Mouse (Mus musculus) ovary, postnatal 36 days (tissue): ENCODE data around the gene Spcs2.

Experiments
- DNase-seq: peaks from one replicate; pipeline ENCODE4 v3.0.0; 2022; ENCODE audit warnings: low spot score, mixed read lengths

Gene Spcs2

DNA sequence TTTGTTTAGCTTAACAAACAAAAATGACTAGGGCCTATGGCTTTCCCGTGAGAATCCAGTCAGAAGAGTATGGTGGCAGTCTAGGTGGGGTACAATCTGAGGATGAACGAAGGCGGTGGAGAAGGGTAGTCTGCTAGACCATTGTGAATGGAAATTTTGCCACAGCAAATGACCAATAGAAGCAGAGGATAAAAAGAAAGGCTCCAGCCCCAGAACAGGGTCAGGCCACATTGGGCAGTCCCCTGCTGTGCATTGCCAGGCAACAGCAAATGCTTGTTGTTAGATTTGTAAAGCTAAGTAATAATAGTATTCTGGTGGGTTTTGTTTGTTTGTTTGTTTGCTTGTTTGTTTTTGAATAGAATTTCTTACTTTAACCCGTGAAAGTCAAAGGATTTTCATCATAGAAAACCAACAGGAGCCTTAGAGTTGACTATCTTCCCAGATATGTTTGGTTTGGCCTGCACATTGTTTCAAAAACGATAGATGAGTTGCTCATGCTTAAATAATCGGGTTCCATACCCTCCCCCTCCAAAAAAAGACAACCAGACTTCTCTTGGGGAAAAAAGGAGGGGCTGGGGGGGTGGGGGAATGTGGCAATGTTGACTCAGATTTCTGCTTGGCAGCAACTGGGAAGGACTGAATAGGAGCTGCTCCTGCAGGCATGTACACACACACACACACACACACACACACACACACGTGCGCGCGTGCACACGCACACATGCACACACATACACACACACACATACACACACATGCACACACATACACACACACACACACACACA lies 1.2 kb upstream of the Spcs2 start:
- no peak for DNase-seq

DNA sequence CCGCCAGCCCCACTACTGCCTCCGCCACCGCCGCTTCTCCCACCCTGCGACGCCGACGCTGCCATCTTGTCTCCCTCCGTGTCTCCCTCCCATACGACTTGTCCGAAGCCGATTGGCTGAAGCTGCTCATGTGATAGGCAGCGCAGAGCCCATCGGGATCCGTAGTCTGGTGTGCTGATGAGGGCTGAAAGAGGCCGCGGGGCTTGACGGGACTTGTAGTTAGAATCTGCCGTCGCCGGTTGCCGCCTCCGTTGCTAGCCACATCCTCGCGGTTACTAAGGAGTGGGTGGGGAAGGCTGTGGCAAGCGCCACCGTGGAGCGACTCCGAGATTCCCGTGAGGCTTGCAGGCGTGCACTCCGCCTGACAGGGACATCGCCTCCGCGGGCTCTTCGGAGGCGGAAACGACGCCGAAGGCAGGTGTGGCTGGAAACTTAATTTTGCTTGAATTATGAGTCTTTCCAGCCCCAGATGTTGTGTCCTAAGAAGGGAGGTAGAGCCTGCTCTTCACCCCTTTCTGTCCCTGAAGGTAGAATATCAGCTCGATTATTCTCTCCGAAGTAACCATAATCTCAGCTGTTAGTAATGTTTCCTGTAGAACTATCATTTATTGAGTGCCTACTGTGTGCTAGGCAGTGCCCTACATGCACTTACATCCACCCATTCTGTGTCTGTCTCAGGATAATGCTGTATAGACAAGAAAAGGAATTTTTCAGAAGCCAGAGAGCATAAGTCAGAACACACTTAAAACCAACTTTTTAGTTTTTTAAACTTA lies 4.3 kb downstream of the Spcs2 start, which contains the start of gene Xrra1:
Gene Xrra1, plus strand, starts transcription at position 304 of the 773 bp plus-strand sequence.
- DNase-seq = peak; percentile 93

DNA sequence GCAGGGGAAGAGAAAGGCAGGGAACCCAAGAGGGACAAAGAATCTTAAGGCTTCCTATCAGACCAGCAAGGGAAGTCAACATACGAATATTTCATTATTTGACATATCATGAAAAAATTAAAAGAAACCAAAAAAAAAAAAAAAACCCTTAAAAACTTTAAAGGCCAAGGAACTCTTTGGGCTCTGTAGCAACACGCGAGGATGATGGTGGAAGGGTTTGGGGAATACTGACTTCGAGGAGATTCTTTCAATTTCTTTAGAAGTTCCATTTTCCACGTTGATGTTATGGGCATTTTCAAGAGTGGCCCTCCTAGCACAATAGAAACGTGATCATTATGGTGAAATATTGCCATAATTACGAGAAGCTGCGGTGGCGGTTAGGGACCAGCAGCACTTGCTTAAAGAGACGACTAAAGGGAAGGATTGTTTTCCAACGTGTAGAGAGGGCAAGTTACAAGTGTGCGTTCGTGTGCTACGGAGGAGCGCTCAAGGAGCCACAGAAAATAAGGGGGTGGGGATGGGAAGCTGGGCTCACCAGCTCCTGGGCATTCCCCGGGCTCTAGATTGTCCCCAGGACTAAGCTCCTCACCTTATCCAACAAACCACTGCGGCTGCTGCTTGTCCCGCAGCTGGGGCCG lies 5.0 kb downstream of the Spcs2 start:
- no peak for DNase-seq

DNA sequence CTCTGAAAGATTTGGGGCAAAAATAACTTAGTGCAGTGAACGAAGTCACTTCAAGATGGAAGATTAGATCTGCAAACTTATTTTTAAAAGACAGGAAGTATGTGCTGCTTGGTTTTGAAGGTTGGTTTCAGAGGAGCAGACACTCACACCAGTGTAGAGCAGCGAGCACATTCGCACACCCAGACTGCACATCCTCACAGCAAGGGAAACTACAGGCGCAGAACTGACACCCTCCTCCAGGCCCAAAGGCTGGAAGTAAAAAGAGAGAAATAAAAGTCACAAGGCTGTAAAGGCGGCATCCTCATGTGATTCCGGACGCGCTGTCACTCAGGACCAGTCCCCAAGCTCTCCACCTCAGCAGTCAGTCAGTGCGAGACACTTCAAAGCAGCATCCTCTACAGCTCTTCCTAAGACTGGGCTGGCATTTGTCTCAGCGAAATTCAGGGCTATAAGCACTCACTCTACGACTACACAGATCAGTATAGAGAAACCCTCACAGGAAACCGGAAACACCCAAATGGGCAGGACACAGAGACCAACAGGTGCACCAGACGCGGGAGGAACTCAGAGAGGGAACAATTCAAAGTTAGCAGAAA lies 6.9 kb downstream of the Spcs2 start:
- DNase-seq = no peak

DNA sequence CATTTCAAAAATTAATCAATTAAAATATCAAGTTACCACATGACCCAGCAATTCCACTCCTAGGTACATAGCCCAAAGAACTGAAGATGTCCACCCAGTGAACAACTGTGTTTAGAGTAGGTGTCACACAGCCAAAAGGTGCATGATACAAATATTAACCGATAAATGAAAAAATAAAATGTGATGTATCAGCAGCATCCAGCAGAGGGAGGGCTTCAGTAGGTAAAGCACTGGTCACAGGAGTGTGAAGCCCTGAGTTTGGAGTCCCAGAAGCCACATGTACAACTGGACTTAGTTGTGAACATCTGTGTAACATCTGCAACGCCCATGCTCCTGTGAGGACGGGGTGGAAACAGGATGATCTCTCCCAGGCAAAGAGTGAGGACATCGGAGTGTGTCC lies 9.0 kb downstream of the Spcs2 start:
- DNase-seq = no peak

DNA sequence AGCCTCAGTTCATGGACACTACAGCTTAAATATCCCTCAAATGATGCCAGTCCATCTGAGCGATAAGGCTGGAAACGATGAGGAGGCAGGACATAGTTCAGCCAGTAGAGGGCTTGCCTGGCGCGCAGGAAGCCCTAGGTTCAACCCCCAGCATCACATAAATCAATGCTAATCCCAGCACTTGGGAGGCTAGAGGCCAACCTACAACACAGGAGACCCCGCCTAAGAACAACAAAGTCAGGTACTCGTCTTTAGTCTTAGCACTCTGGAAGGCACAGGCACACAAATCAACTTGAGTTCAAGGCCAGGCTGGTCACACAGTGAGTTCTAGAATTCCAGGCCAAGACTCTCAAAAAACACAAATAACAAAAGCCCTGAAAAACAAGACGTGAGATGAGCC lies 9.9 kb downstream of the Spcs2 start:
- DNase-seq = no peak

DNA sequence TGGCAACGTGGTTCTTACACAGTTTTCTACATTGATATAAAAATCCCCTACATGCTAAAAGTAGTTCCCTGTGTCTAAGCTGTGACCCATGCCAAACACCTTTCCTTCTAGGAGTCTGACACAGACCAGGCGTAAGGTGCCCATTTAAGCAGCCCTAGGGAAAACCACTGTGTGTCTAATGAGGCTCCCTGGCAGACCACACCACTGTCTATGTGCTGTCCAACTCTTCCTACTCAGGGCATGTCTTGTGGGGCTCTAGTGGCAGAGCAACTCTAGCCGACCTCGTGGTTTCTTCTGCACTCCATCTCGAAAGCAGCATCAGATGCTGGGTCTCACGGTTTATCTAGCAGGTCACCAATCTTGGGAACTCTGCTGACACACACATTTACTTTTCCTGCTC lies 11.6 kb downstream of the Spcs2 start:
- DNase-seq = no peak

DNA sequence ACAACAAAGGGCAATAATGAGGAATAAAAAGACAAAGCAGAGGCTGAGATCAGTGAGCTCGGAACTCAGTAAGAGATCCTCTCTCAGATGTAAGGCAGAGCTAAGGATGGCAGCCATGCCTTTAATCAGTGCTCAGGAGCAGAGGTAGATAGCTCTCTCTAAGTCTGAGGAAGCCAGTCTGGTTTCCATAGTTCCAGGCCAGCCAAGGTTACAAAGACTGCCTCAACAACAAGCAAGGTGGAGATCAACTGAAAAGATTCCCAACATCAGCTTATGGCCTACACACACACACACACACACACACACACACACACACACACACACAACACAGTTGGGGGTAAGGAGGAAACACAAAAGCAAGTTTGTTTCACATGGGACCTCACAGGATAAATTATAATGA lies 12.1 kb downstream of the Spcs2 start:
- DNase-seq = no peak

DNA sequence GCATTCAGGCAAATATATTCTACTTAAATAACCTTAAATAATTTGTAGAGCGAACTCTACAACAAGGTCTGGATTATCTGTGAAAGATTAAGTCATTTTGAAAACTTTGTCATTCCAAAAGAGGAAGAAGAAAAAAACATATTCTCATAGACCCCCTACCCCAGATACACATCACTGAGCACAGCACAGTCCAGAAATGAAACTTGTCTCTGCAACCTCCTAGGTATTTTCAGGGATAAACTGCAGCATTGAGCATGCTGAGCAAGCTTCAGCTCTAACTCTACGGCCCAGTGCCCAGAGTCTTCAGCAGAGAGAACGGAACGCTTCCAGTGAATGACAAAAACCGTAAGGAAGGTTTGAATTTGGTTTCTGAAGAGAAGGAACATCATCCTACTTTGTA lies 12.7 kb downstream of the Spcs2 start:
- DNase-seq = no peak

DNA sequence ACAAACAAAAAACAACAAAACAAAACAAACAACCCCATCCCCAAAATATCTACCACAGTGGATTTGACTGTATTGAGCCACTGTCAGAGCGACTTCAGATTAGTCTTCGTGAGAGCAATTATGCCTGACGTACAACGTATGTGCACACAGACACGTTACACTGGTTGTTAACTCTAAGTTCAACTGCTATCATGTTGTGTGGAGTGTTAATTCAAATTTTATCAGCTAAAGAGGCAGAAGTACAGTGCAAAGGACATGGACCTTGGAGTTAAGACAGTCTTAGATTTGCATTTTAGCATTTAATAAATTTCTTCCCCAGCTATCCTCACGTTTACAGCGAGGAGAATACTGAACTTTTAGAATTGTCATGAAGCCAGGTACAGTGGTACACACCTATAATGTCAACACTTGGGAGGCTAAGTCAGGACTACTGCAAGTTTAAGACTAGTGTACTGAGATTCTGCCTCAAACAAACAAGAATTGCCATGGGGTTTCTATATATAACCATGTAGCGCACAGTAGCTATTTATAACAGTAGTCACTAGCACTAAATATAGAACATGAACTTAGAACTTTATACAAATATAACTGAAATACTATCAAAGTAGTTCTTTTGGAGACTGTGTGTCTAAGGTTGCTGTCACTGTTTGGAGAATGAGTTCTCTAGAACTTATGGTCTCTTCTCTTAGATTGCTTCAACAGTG lies 17.6 kb downstream of the Spcs2 start:
- DNase-seq = no peak

DNA sequence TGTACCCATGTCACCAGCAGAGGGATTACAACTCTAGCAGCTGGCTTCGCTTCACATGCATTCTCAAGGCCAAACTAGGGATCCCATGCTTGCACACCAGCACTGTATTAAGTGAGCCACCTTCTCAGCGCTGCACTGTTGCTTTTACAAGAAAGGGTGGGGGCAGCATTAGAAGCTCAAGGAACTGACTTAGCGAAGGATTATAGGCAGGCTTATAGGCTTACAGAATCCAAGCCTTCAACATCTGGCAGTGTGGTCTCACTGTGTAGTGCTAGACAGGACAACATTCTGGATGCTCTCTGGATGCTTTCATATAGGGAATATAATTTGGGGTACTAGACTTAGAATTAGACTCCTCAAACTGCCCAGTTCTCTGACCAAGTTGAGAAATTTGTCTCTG lies 25.0 kb downstream of the Spcs2 start:
- no peak for DNase-seq

DNA sequence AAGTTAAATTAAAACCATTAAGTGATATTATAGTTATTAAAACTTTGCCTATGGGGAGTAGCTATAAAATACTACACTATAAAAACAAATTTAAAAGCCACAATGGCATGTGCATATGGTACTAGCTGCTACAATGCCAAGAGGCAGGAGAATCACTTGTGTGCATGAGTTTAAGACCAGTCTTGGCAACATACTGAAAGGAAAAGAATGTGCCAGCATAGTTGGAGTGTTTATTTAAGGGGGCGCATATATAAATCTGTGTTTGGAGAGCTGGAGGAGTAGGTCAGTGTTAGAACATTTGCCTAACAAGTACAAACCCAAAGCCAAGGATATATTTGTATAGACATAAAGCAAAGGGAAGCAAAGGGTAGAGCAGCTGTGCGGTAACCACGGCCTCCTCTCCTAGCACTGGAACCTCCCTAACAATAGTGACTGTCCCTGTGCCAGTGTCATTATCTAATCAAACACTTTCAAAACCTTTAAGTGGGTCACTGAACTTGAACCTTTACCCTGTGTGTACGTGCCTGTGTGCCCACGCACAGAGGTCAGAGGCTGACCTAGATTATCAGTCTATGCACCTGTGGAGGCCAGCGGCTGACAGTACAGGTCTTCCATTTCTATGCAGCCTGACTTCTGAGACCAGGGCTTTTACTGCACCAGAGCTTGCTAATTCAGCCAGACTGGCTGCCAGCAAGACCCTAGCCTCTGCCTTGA lies 25.7 kb downstream of the Spcs2 start:
- DNase-seq = no peak

DNA sequence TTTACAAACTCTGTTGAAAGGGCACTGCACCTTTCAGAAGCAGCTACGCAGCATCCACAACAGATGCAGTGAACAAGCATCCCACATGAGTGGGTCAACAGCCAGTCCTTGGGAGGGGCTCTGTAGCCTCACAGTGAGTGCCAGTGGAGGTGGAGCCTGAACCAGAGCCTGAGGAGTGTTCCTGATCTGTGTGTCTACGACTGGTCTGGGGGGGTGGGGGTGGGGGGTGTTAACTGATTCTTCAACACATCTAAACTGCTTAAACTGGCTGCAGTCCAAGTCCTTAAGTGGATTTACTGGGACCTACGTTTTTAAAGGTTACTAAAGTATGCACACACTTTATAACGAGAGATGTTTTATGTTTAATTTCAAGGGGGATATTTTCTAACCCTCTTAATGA lies 26.5 kb downstream of the Spcs2 start:
- DNase-seq = no peak

DNA sequence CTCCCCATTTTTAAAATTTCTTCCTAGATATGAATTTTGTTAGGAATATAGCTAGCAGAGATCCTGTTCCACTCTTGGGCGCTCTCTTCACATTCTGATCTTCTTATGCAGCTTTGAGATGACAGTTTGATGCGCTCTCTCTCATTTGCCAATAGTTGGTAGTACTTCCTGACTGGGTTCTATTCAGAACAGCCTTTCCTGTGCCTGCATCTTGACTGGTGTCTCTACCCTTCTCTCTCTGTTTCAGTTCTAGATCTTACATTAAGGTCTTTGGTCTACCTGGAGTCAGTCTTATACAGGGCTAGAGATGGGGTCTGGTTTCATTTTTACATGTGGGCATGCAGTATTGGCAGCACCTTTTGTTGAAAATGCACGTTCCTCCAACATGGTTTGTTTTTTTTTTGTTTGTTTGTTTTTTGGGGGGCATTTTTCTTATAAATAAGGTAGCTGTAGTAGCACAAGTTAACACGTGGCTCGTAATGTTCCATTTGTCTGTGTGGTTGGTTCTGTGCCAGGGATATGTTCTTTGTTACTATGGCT lies 28.9 kb downstream of the Spcs2 start:
- DNase-seq = no peak

DNA sequence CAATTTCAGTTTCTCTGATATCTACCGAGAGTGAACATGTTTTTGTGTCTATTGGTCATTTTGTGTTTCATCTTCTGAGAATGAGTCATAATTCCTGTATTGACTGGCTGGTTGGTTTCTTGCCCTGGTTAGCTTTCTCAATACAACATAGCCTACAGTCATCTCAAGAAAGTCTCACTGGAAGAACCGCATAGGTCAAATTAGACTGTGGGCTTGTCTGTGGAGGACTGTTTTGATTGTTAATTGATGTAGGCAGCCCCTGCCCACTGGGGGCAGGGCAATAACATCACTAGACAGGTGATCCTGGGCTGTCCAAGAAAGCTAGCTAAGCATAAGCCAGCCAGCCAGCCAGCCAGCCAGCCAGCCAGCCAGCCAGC lies 29.4 kb downstream of the Spcs2 start:
- no peak for DNase-seq

DNA sequence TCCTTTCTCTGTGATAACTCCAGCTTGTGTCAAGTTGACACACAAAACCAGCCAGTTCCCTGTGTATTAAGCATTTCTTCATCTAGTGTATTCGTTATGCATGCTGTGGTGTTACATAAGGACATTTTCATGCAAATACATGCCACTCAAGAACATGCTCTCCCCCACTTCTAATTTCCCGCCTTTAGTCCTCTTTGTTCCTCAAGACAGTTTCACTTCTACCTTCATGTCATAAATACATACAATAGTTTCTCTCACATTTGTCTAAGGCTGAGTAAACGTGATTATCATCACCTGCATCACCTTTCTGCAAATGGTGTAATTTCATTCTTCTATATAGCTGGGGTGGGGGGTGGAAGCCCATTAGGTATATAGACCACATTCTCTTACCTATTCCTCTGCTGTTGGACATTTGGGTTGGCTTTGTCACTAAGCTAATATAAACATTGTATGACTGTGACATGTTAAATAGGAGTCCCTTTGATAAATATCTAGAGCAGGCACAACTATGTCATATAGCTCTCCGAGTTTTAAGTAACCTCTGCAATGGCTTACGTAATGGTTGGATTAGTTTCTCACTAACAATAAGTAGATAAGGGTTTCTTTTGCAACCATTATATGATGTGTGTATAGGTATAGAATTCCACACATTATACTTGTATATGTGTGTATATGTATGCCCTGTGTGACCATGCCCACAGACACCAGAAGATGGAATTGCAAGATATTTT lies 30.0 kb downstream of the Spcs2 start:
- DNase-seq = no peak

DNA sequence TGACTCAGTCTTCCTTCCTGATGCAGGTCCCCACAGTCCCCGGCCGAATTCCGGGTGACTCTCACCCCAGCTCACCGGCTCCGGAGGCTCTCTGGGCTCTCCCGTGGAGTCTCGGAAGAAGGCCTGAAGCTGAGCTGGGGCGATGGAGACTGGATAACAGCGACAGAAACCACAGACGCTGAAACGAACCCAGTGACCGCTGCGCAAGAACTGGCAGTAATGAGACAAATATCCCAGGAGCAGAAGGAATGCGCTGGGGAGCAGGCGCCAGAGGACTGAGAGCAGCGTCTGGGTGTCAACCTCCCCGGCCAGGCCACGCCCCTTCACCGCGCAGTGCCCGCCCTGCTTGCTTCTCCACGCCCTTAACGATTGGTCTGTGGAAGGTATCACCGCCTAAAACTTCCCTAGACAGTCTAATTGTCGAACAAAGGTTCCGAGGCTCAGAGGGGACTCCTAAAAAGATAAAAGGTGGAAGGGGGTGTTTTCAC lies 35.1 kb downstream of the Spcs2 start, which contains the start of gene Neu3:
Gene Neu3, minus strand, starts transcription at position 335 of the 488 bp plus-strand sequence.
- peak; percentile 95 for DNase-seq

DNA sequence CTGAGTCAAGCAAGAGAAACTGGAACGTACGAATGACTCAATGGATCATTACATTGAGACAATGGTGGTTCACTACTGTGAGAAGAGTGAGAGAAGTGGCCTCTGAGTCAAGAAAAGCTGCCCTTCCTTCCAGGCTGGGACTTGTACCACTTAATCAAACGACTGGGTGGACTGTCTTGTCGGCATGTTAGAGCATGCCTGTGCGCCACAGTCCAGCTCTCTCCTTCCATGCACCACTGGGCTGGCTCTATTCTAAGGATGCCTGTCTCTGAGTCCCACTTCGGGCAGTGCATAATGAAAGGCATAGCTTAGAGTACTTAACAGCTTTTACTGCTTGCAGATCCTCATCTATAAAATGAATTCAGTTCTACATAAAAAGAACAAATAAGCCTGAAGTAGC lies 37.2 kb downstream of the Spcs2 start:
- DNase-seq = no peak

DNA sequence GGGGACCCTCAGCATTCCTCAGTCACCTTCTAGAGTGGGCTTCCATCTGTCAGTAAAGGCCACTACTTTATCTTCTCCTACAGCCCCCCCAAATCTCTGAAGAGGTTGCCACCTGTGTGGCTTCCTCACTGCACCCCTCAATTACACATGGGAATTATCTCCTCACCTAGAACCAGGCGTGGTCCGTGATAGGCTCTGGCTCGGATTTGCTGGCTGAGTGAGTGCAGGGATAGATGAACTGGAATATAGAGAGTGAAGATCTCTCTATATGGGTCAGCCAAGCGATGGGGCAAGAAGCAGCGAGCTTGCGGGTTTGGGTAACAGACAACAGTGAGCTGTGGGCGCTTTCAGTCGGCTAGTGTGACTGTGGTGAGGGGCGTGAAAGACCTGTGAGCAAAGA lies 37.8 kb downstream of the Spcs2 start:
- no peak for DNase-seq
